Mouse (Mus musculus) heart, embryonic 10.5 days (tissue): ENCODE data around the gene Abca8a. TPM values are rescaled to one million over a fixed set of nuclear protein-coding genes. Genes with fewer than 3 reads are reported as not detected.

ENCODE experiments used
- polyA plus RNA-seq: library from polyadenylated mRNA; unstranded; fragments of >200 nt; fragmentation: Nextera tagmentation; extraction: Ambion mirVana; gene quantifications from 2 replicates; pipeline ENCODE4 v1.2.1, GENCODE M21; 2016

Gene Abca8a
- polyA plus RNA-seq, 1 experiment from 2014 or later = not detected

Other genes with a start within 250 kb of the Abca8a start
- 0.48 and 1.1 TPM in 2 replicates for gene Abca8b, start 100.1 kb downstream of the Abca8a start, polyA plus RNA-seq
- 0.57 and 0.65 TPM in 2 replicates for gene Abca9, start 72.2 kb upstream of the Abca8a start, polyA plus RNA-seq
- 0.18 and 0.55 TPM in 2 replicates for gene Abca6, start 155.8 kb upstream of the Abca8a start, polyA plus RNA-seq
- gene Abca5, start 241.7 kb upstream of the Abca8a start, polyA plus RNA-seq = 1.8 and 2.4 TPM in 2 replicates